Mouse (Mus musculus) heart, postnatal 0 days (tissue): ENCODE results near the gene Gpc3. TPM values are rescaled to one million over a fixed set of nuclear protein-coding genes. Genes with fewer than 3 reads are reported as not detected.

Experiments used
- ATAC-seq: fragments of 200-750 bp; cut with Nextera tagmentation; 2 replicates; pipeline ENCODE4 v1.8.0; 2017; ENCODE audit warnings: low read depth, moderate number of reproducible peaks, moderate library complexity; ENCODE audit not compliant: insufficient read depth
- DNase-seq: peaks from one replicate; pipeline ENCODE4 v3.0.0-alpha.2; 2016; ENCODE audit warnings: low spot score
- H3K27ac ChIP-seq: fragments of 300-500 bp; sonication (generic); 2 replicates; pipeline ENCODE4 v1.5.1; 2014; ENCODE audit warnings: low read depth, mild to moderate bottlenecking
- H3K27me3 ChIP-seq: fragments of 300-500 bp; sonication (generic); 2 replicates; pipeline ENCODE4 v1.6.1; 2014; ENCODE audit warnings: low read length, mixed read lengths; ENCODE audit not compliant: control insufficient read depth, insufficient read depth
- H3K36me3 ChIP-seq: fragments of 300-500 bp; sonication (generic); replicated peaks from 2 replicates; pipeline ENCODE4 v1.6.1; 2014; ENCODE audit warnings: low read length, mixed read lengths; ENCODE audit not compliant: control insufficient read depth, insufficient read depth
- H3K4me1 ChIP-seq: fragments of 300-500 bp; sonication (generic); 2 replicates; pipeline ENCODE4 v1.6.1; 2014; ENCODE audit warnings: antibody characterized with exemption; ENCODE audit not compliant: control insufficient read depth, insufficient read depth
- H3K4me2 ChIP-seq: fragments of 300-500 bp; sonication (generic); 2 replicates; pipeline ENCODE4 v1.6.1; 2014; ENCODE audit warnings: low read depth, mild to moderate bottlenecking, low read length, moderate library complexity
- H3K4me3 ChIP-seq: fragments of 300-500 bp; sonication (generic); 2 replicates; pipeline ENCODE4 v1.5.1; 2014; ENCODE audit warnings: low read depth, low read length
- H3K9ac ChIP-seq: fragments of 300-500 bp; sonication (generic); replicated peaks from 2 replicates; pipeline ENCODE4 v1.6.1; 2014; ENCODE audit warnings: low read depth, low read length, mixed read lengths
- H3K9me3 ChIP-seq: fragments of 300-500 bp; sonication (generic); replicated peaks from 2 replicates; pipeline ENCODE4 v1.6.1; 2016; ENCODE audit warnings: low read length; ENCODE audit not compliant: control insufficient read depth
- CTCF ChIP-seq: IDR thresholded peaks from 2 replicates; pipeline ENCODE4 v1.5.1; 2016; ENCODE audit warnings: antibody characterized with exemption, control low read depth, low read depth
- EP300 ChIP-seq: IDR thresholded peaks from 2 replicates; pipeline ENCODE4 v1.6.1; 2016; ENCODE audit warnings: antibody characterized with exemption, low read depth
- WGBS: fragments of 180-500 bp; shearing (Covaris S2); extraction: QIAGEN DNeasy Blood & Tissue Kit; methylation state at CpG from one replicate; pipeline ENCODE4 v1.1.7; 2014; 5-methylcytosine and 5-hydroxymethylcytosine counted together
- polyA plus RNA-seq: library from polyadenylated mRNA; unstranded; fragments of >200 nt; fragmentation: Nextera tagmentation; extraction: Ambion mirVana; gene quantifications from 2 replicates; pipeline ENCODE4 v1.2.1, GENCODE M21; 2015
- total RNA-seq: library from RNA; depleted of rRNA; stranded (reverse); fragments of >200 nt; gene quantifications from 2 replicates; pipeline ENCODE4 v1.2.3, GENCODE M21; 2014; ENCODE audit warnings: low replicate concordance

Gpc3 gene
- total and polyA plus RNA-seq, 2 experiments from 2014 or later, result 45.1 to 140 TPM

- Histone ChIP-seq H3K4me2 (no peak overlapping the region), H3K9me3 (no peaks in the 10 kb centered on the region), H3K4me3 (no peak overlapping the region), H3K9ac (no peak overlapping the region), H3K27ac (no peak overlapping the region), H3K36me3 (no peaks in the 10 kb centered on the region), H3K27me3 (no peaks in the 10 kb centered on the region), H3K4me1 (no peaks in the 10 kb centered on the region)
- WGBS, result 77% methylated on average over 5 of the region's 5 CpGs
- no peak for ATAC-seq
- no peak for TF ChIP-seq CTCF
- no peak for TF ChIP-seq EP300
- no peak for DNase-seq
Measured at GRCm38 (mm10) chrX:52526086-52526485, 87.7 kb downstream of the Gpc3 start.

DNA sequence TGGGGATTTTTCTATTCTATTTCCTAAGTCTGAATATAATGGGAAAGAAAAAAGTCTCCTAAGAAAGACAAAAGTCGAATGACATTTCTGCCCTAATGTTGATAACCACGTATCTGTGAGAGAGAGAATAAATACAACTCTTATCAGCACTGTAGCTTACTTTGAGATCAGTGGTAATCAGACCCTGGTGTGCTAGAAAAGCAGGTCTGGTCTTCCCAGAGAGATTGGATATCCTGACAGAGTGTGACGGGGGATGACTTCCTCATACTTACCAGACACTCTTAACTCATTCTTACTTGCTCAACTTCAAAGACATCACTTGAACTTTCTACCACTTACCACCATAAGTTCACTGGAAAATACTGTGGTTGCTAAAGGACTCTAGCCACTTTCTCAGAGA is 88.6 kb downstream of the Gpc3 start:
- H3K9ac ChIP-seq, result no peak overlapping the region
- H3K4me3 ChIP-seq, result no peak overlapping the region
- 37% methylated on average over 3 of the region's 3 CpGs for WGBS
- no peak for DNase-seq
- H3K4me2 ChIP-seq, result no peak overlapping the region
- H3K9me3 ChIP-seq, result no peaks in the 10 kb centered on the region
- H3K27ac ChIP-seq, result no peak overlapping the region
- no peaks in the 10 kb centered on the region for H3K4me1 ChIP-seq
- no peaks in the 10 kb centered on the region for H3K36me3 ChIP-seq
- ATAC-seq, result no peak
- no peaks in the 10 kb centered on the region for H3K27me3 ChIP-seq
- TF ChIP-seq CTCF (no peak), EP300 (no peak)

GRCm38 (mm10) chrX:52514553-52514952 is 99.2 kb downstream of the Gpc3 start:
- Histone ChIP-seq H3K9ac (no peak overlapping the region), H3K27me3 (no peaks in the 10 kb centered on the region), H3K9me3 (no peaks in the 10 kb centered on the region), H3K36me3 (no peaks in the 10 kb centered on the region), H3K27ac (no peak overlapping the region), H3K4me1 (no peaks in the 10 kb centered on the region), H3K4me3 (no peak overlapping the region), H3K4me2 (no peak overlapping the region)
- TF ChIP-seq EP300 (no peak), CTCF (no peak)
- no peak for DNase-seq
- WGBS, result 19% methylated on average over 3 of the region's 3 CpGs
- ATAC-seq, result no peak

DNA sequence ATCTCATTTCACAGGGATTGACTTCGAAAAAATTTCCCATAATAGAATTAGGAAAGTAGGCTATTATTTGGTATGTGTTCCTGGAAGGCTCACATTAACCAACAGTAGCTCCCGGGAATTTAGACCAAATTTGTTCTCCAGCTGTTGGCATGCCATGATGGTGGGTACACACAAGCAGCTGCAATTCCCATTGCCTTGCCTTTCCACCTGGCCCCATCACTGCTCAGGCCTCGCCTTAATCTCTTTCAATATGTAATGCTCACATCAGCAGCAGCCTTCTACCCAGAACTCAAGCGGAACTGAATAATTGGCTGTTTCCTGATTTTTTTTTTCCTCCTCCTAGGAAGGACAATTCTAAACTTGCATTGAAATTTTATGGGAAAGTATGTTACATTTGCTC is 102.6 kb downstream of the Gpc3 start:
- H3K27ac ChIP-seq, result no peak overlapping the region
- TF ChIP-seq CTCF (no peak), EP300 (no peak)
- H3K27me3 ChIP-seq, result no peaks in the 10 kb centered on the region
- no peaks in the 10 kb centered on the region for H3K36me3 ChIP-seq
- H3K4me2 ChIP-seq, result no peak overlapping the region
- ATAC-seq (no peak), DNase-seq (no peak)
- H3K4me3 ChIP-seq, result no peak overlapping the region
- no peaks in the 10 kb centered on the region for H3K4me1 ChIP-seq
- 84% methylated on average over 4 of the region's 4 CpGs for WGBS
- H3K9ac ChIP-seq, result no peak overlapping the region
- H3K9me3 ChIP-seq, result no peaks in the 10 kb centered on the region

GRCm38 (mm10) chrX:52503857-52504256 is 109.9 kb downstream of the Gpc3 start:
- no peaks in the 10 kb centered on the region for H3K36me3 ChIP-seq
- H3K27ac ChIP-seq, result no peak overlapping the region
- 23% methylated on average over 3 of the region's 3 CpGs for WGBS
- DNase-seq (no peak), ATAC-seq (no peak)
- no peak overlapping the region for H3K9ac ChIP-seq
- no peak overlapping the region for H3K4me2 ChIP-seq
- no peaks in the 10 kb centered on the region for H3K27me3 ChIP-seq
- H3K9me3 ChIP-seq, result no peaks in the 10 kb centered on the region
- no peaks in the 10 kb centered on the region for H3K4me1 ChIP-seq
- TF ChIP-seq CTCF (no peak), EP300 (no peak)
- H3K4me3 ChIP-seq, result no peak overlapping the region

DNA sequence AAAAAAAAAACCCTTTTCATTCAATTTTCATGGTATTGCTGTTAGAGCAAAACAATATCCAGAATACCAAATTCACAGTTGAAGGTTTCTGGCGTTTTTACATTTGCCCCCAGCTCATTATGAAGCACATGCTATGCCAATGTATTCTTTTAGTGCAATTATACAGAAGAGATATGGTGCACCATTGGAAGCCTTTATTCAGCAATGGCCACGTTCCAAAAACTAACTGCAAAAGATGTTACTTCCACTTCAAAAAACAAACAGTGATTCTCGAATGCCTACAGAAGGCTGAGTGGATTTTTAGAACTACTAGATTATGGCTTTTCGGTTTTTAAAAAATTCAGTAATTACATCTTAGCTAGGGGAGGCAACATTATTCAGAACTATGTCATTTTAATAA is 124.3 kb downstream of the Gpc3 start:
- Histone ChIP-seq H3K36me3 (no peaks in the 10 kb centered on the region), H3K4me3 (no peak overlapping the region), H3K4me1 (no peaks in the 10 kb centered on the region), H3K9ac (no peak overlapping the region), H3K27me3 (no peaks in the 10 kb centered on the region), H3K4me2 (no peak overlapping the region), H3K9me3 (no peaks in the 10 kb centered on the region), H3K27ac (no peak overlapping the region)
- ATAC-seq (no peak), DNase-seq (no peak)
- WGBS, result 67% methylated on average over 4 of the region's 4 CpGs
- TF ChIP-seq CTCF (no peak), EP300 (no peak)
